Mouse (Mus musculus) MN1 (cell line): Measurements from ENCODE around the gene Gnai3.

Experiments
- DNase-seq: peaks from one replicate; pipeline ENCODE4 v3.0.0-alpha.2; 2016; ENCODE audit warnings: low spot score

Gnai3 gene

DNA sequence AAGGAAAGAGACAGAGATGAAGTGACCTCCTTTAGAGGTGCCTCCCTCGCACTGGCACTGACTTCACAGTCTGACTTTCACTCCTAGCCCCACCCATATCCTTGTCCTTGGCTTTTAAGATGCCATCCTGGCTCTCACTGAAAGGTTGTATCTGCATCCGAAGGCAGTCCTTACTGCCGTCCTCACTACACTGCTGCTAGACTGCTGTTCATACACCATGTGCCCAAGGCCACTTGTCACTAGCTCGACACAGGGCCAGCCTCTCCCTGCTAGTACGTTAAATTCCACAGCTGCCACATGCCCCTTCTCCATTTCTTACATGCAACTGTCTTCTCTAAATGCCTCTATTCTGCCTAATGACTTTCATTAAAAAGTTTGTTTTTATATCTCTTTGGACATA lies 34.6 kb downstream of the Gnai3 start:
- DNase-seq, result no peak

DNA sequence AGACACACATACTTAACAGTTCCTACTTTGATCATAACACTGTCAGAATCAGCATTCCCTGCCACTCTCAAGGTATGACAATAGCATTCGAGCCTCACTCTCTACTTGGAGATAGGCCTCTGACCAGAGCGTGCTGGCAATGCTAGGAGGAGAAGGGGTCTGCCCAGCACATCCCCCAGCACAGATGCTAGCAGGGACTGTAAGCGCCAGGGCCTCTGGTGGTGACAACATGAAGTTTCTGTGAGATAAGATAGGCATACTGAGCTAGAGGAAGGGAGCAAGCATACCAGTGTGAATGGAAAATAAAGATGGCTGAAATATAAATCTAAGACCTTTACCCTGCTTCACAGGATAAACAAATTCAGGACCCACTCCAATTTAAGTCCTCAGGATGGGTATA lies 40.7 kb downstream of the Gnai3 start:
- no peak for DNase-seq

- no peak for DNase-seq
Measured at GRCm38 (mm10) chr3:108102075-108102474, 43.9 kb downstream of the Gnai3 start.

GRCm38 (mm10) chr3:108101594-108101993 lies 44.4 kb downstream of the Gnai3 start:
- no peak for DNase-seq

- no peak for DNase-seq
Measured at GRCm38 (mm10) chr3:108098316-108098715, 47.6 kb downstream of the Gnai3 start.

DNA sequence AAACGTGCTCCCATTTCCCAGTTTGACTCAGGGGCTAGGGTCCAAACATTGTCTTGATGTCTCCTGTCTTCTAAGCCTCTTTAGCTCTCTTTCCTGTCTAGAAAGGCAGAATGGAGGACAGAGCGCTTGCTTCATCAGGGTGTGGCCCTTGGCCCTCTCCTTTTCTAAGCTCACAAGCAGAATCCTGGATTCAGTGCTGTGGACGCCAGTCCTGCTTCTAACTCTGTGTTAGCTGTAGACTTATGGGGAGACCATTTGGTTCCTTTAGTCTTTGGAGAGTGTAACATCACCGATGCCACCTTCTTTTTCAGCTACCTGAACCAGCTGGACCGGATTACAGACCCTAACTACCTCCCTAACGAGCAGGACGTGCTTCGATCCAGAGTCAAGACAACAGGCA lies 48.3 kb downstream of the Gnai3 start:
- no peak for DNase-seq

GRCm38 (mm10) chr3:108096726-108097125 lies 49.2 kb downstream of the Gnai3 start:
- DNase-seq, result no peak

GRCm38 (mm10) chr3:108096226-108096625 lies 49.7 kb downstream of the Gnai3 start:
- DNase-seq, result no peak

DNA sequence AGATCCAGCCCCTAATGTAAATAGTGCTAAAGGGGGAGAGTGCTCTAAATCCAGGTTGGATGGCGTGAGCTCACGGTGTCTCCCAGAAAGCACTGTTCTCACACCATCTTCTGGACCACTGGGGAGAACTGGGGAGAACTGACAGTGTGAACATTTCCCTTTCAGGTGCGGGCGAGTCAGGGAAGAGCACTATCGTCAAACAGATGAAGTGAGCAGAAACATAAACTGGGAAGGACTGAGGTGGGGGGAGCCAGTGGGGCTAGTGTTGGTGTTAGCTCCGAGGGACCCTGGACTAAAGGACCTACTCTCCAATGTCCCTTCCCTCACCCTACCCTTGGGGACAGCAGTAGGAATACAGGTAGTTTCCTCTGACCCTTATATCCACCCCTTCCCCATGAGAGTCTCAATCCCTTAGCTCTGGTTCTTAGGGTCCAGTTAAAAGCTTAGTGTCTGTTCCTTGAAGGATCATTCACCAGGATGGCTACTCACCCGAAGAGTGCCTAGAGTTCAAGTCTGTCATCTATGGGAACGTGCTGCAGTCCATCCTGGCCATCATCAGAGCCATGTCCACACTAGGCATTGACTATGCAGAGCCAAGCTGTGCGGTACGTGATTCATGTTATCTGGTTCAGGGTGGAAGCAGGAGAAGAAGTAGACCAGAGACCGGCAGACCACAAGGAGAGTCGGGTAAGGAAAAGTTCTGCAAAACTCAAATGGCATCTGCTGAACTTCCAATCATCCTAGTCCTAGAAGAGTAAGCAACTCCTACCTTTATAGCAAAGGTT lies 50.8 kb downstream of the Gnai3 start:
- DNase-seq, result no peak

DNA sequence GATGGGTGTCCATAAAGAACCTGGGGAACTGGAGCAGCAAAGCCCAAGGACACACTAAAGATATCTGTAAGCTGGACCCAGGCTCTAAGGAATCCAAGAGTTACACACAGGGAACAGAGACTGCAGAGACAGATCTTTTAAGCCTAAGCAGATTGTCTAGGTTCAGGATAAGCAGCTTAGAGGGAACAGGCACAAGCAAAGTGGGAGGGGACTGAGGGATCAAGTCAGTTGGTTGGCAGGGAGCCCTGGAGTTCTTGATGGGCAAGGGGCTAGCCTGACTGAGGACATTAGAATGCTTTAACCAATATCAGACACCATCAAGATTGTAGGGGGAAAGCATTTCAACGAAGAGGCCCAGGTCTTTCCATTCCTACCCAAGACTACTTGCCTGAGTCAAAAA lies 51.8 kb downstream of the Gnai3 start:
- no peak for DNase-seq

DNA sequence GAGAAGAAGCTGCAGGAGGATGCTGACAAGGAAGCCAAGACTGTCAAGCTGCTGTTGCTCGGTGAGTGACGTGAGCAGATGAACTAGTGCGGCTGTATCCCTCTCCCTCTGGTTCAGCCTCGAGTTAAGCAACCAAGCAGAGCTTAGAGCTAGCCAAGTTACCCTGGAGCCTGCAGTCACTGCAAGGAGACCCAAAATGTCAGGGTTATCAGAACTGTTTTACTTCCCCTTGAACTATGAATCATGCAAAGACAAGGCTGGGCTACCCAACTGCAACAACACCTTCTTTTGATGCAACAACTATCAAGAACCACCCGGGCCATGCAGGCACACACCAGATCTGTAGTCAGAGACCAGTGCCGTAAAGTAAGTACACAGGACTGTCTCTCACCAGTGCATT lies 52.6 kb downstream of the Gnai3 start:
- DNase-seq, result no peak

DNA sequence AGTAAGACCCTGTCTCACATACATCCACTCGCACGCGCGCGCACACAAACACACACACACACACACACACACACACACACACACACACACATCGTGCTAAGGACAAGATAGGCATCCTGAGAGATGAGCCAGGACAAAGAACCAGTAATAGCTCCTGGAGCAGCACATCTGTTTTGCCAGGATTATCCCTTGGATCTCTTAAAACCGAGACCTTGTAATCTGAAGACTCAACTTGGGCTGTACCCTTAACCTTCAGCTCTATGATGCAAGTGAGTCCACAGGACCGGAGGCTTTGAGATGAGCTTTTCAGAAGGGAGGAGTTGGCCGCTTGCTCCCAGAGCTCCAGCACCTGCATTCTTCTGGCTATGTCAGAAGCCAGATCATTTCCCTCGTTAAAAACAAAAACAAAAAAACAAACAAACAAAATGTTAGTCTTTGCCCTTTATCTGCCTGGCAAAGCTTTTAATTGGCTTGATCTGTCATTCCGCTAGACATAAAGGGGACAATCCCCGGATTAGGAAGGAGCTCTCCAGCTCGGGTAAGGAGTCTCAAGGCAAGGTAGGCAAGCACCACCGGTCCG lies 53.3 kb downstream of the Gnai3 start, which contains the start of gene Gnat2:
TSS of gene Gnat2 (plus strand) at position 254 of the 580 bp plus-strand sequence.
- no peak for DNase-seq

DNA sequence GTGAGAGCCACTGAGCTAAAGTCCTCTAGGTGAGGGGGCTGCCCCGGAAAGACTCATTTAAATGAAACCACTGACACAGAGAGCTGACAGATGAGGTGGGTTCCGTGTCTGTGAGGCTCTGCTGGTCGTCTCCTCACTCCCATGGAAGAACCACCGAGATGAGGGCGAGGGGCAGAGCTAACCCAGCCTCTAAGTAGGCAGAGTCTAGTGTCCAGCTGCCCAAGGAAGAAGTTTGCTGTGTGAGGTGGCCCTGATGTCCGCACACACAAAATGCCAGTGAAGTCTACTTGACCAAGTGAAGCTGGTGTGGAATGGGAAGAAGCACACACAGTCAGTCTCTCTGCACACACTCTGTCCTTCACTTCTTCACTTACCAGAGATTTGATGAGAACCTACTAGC lies 53.9 kb downstream of the Gnai3 start:
- DNase-seq, result no peak

GRCm38 (mm10) chr3:108090561-108090960 lies 55.4 kb downstream of the Gnai3 start:
- no peak for DNase-seq

- no peak for DNase-seq
Measured at GRCm38 (mm10) chr3:108089916-108090315, 56.0 kb downstream of the Gnai3 start.

GRCm38 (mm10) chr3:108088842-108089380 lies 57.0 kb downstream of the Gnai3 start:
- DNase-seq, result no peak

- DNase-seq, result no peak
Measured at GRCm38 (mm10) chr3:108087329-108087728, 58.6 kb downstream of the Gnai3 start.

DNA sequence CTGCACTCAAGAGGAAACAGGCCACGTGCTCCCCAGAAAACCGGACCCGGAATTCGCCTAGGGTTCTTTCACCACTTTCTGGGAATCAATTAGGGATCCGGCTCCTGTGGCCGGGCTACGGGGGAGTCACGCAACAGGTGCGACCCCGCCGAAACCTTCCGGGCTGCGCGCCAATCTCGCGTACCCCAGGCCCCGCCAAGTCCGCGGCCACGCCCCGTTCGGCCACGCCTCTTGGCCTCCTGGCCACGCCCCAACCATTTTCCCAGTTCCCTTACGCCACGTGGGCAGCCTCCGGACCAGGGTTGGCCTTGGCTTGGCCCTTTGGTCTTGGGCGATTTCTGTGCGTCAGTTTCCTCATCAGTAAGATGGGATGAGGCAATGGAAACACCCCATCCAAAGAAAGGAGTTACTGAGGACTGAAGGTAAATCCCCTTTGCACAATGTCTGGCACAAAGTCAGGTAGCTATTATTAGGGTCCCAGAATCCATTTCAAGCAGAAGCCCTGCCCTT lies 59.4 kb downstream of the Gnai3 start, which contains the start of gene Ampd2:
TSS of gene Ampd2 (minus strand) at position 182 of the 510 bp plus-strand sequence.
- DNase-seq, result peak; percentile 83

DNA sequence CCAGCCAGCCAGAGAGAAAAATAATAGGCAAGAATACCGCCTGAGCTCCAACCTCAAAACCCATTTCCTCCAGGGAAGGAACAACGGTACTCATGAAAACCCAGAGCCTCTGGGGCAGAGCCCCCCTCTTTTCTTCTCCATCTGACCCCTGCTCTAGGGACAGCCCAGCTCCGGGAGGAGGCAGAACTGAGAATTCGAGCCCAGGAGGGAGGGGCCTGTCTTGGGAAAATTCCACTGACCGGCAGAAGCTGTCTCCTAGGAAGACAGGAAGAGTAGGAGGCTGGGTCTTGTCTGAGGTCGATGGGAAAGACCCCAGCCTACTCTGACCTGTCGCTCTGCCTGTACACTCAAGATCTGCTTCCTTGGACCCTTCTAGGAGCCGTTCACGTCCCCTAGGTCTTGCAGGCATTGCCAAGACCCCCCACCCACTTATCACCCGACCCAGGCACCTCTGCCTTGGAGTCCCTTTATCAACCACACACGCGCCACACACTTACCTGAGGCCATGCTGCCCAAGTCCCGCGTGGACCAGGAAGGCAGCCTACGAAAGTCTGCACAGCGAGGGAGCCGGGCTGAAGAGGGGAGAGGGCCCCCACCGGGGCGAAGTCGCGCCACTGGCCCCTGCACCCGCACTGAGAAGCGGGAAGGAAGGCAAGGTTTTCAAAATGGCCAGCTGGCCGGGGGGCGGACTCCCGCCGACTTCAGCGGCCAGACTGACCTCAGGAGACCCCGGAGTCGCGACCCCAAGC lies 60.1 kb downstream of the Gnai3 start:
- peak; percentile 81 for DNase-seq

DNA sequence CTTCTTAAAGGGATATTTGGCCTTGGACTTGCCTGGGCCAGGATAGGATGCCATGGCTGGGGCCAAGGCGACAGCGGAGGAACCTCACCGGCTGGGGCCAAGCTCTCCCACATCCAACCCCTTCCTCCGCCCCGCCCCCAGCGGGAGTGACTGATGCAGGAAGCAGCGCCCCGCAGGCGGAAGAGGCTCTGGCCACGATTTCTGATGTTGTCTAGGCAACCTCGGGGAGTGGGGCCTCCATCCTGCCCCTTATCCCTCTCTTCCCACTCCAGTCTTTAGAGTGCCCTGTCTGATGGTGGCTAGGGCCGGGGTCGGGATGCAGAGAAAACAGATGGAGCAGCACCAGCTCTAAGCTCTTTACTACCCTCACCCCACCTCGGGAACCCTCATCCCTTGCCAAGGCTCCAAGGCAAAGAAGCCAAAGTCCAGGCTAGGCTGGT lies 60.6 kb downstream of the Gnai3 start:
- peak; percentile 89 for DNase-seq

- DNase-seq, result no peak
Measured at GRCm38 (mm10) chr3:108084767-108085270, 61.1 kb downstream of the Gnai3 start.

- DNase-seq, result peak; percentile 42
Measured at GRCm38 (mm10) chr3:108083904-108084407, 62.0 kb downstream of the Gnai3 start.
